Mouse (Mus musculus) neural tube, embryonic 12.5 days (tissue): ENCODE results near the gene Tle6. TPM values are rescaled to one million over a fixed set of nuclear protein-coding genes. Genes with fewer than 3 reads are reported as not detected.

Source experiments
- ATAC-seq: fragments of 200-750 bp; cut with Nextera tagmentation; 2 replicates; pipeline ENCODE4 v1.8.0; 2017; ENCODE audit warnings: low read depth, mild to moderate bottlenecking, moderate TSS enrichment, moderate library complexity; ENCODE audit not compliant: low FRiP score
- H3K27ac ChIP-seq: fragments of 300-500 bp; sonication (generic); 2 replicates; pipeline ENCODE4 v1.5.1; 2016
- H3K27me3 ChIP-seq: fragments of 300-500 bp; sonication (generic); replicated peaks from 2 replicates; pipeline ENCODE4 v1.6.1; 2016; ENCODE audit warnings: mild to moderate bottlenecking
- H3K36me3 ChIP-seq: fragments of 300-500 bp; sonication (generic); 2 replicates; pipeline ENCODE4 v1.6.1; 2016; ENCODE audit warnings: mild to moderate bottlenecking
- H3K4me1 ChIP-seq: fragments of 300-500 bp; sonication (generic); 2 replicates; pipeline ENCODE4 v1.6.1; 2016
- H3K4me2 ChIP-seq: fragments of 300-500 bp; sonication (generic); replicated peaks from 2 replicates; pipeline ENCODE4 v1.6.1; 2016; ENCODE audit warnings: mild to moderate bottlenecking
- H3K4me3 ChIP-seq: fragments of 300-500 bp; sonication (generic); 2 replicates; pipeline ENCODE4 v1.5.1; 2016
- H3K9ac ChIP-seq: fragments of 300-500 bp; sonication (generic); 2 replicates; pipeline ENCODE4 v1.6.1; 2016; ENCODE audit warnings: mild to moderate bottlenecking
- H3K9me3 ChIP-seq: fragments of 300-500 bp; sonication (generic); 2 replicates; pipeline ENCODE4 v1.6.1; 2016; ENCODE audit warnings: mild to moderate bottlenecking
- WGBS: fragments of 180-500 bp; shearing (Covaris S2); methylation state at CpG from one replicate; pipeline ENCODE4 v1.1.7; 2016; 5-methylcytosine and 5-hydroxymethylcytosine counted together
- polyA plus RNA-seq: library from polyadenylated mRNA; unstranded; fragments of >200 nt; fragmentation: Nextera tagmentation; extraction: Ambion mirVana; gene quantifications from 2 replicates; pipeline ENCODE4 v1.2.1, GENCODE M21; 2016

Gene Tle6
- polyA plus RNA-seq, 1 experiment from 2014 or later: 7.3 TPM

GRCm38 (mm10) chr10:81565257-81566228 lies 35.3 kb downstream of the Tle6 start:
- Histone ChIP-seq H3K9ac (no peak overlapping the region), H3K4me1 (peaks cover 57% of the 10 kb centered on the region), H3K36me3 (peaks cover 35% of the 10 kb centered on the region), H3K27me3 (peaks cover 40% of the 10 kb centered on the region), H3K4me2 (no peak overlapping the region), H3K4me3 (no peak overlapping the region; the same call in 1 of the 2 replicates), H3K9me3 (no peaks in the 10 kb centered on the region), H3K27ac (no peak overlapping the region)
- 38% methylated on average over 20 of the region's 20 CpGs for WGBS
- no peak for ATAC-seq

GRCm38 (mm10) chr10:81564734-81565133 lies 36.1 kb downstream of the Tle6 start:
- Histone ChIP-seq H3K9me3 (no peaks in the 10 kb centered on the region), H3K4me3 (no peak overlapping the region), H3K9ac (0 out of 2 replicates have a peak overlapping the region, but pooled peaks have one; percentile 35), H3K4me2 (no peak overlapping the region; the same call in 1 of the 2 replicates), H3K27me3 (peaks cover 40% of the 10 kb centered on the region), H3K4me1 (peaks cover 57% of the 10 kb centered on the region), H3K36me3 (peaks cover 35% of the 10 kb centered on the region), H3K27ac (no peak overlapping the region)
- no peak for ATAC-seq
- WGBS: 20% methylated on average over 10 of the region's 10 CpGs

- Histone ChIP-seq H3K4me1 (peaks cover 53% of the 10 kb centered on the region), H3K9ac (0 out of 2 replicates have a peak overlapping the region, but pooled peaks have one; percentile 35), H3K27me3 (peaks cover 40% of the 10 kb centered on the region), H3K9me3 (no peaks in the 10 kb centered on the region), H3K4me2 (peak overlapping the region; percentile 48), H3K36me3 (peaks cover 35% of the 10 kb centered on the region), H3K4me3 (peak overlapping the region; percentile 15; the same call in 1 of the 2 replicates), H3K27ac (no peak overlapping the region)
- no peak for ATAC-seq
- 6% methylated on average over 10 of the region's 10 CpGs for WGBS
Observed at GRCm38 (mm10) chr10:81564216-81564615, 36.7 kb downstream of the Tle6 start.

GRCm38 (mm10) chr10:81563481-81563880 lies 37.4 kb downstream of the Tle6 start:
- Histone ChIP-seq H3K9ac (no peak overlapping the region), H3K27me3 (peaks cover 40% of the 10 kb centered on the region), H3K4me3 (no peak overlapping the region), H3K4me1 (peaks cover 45% of the 10 kb centered on the region), H3K9me3 (no peaks in the 10 kb centered on the region), H3K4me2 (peak overlapping the region; percentile 48), H3K36me3 (peaks cover 35% of the 10 kb centered on the region), H3K27ac (no peak overlapping the region)
- ATAC-seq: no peak
- WGBS: 53% methylated on average over 6 of the region's 6 CpGs

- Histone ChIP-seq H3K9me3 (no peaks in the 10 kb centered on the region), H3K4me3 (no peak overlapping the region), H3K4me1 (peaks cover 42% of the 10 kb centered on the region), H3K27me3 (peaks cover 37% of the 10 kb centered on the region), H3K36me3 (peaks cover 35% of the 10 kb centered on the region), H3K9ac (no peak overlapping the region), H3K4me2 (peak overlapping the region; percentile 48; the same call in 1 of the 2 replicates), H3K27ac (no peak overlapping the region)
- ATAC-seq: no peak
- 82% methylated on average over 6 of the region's 6 CpGs for WGBS
Observed at GRCm38 (mm10) chr10:81562411-81562810, 38.5 kb downstream of the Tle6 start.

GRCm38 (mm10) chr10:81560719-81561459 lies 40.0 kb downstream of the Tle6 start:
- Histone ChIP-seq H3K9ac (peak overlapping the region; percentile 96), H3K27ac (no peak overlapping the region)
- ATAC-seq: no peak

GRCm38 (mm10) chr10:81559627-81560539 lies 41.0 kb downstream of the Tle6 start:
- no peaks in the 10 kb centered on the region for H3K9me3 ChIP-seq
- H3K4me2 ChIP-seq: peak overlapping the region; percentile 97
- peak overlapping the region; percentile 68 for H3K27ac ChIP-seq
- H3K4me1 ChIP-seq: peaks cover 42% of the 10 kb centered on the region
- peaks cover 13% of the 10 kb centered on the region; the same call in 1 of the 2 replicates for H3K27me3 ChIP-seq
- ATAC-seq: peak; percentile 54
- peak overlapping the region; percentile 85 for H3K4me3 ChIP-seq
- H3K36me3 ChIP-seq: peaks cover 19% of the 10 kb centered on the region
- H3K9ac ChIP-seq: peak overlapping the region; percentile 96
- 2% methylated on average over 28 of the region's 36 CpGs for WGBS

More at GRCm38 (mm10) chr10:81560719-81561459, 40.0 kb downstream of the Tle6 start:
- H3K36me3 ChIP-seq: peaks cover 29% of the 10 kb centered on the region
- peaks cover 42% of the 10 kb centered on the region for H3K4me1 ChIP-seq
- H3K4me3 ChIP-seq: peak overlapping the region; percentile 85
- 22% methylated on average over 16 of the region's 16 CpGs for WGBS
- H3K9me3 ChIP-seq: no peaks in the 10 kb centered on the region
- H3K27me3 ChIP-seq: peaks cover 22% of the 10 kb centered on the region
- peak overlapping the region; percentile 97 for H3K4me2 ChIP-seq

GRCm38 (mm10) chr10:81559163-81559626 lies 41.7 kb downstream of the Tle6 start, which contains the start of gene Aes:
Aes (plus strand) TSS chr10:81559488.
- no peaks in the 10 kb centered on the region for H3K9me3 ChIP-seq
- H3K27me3 ChIP-seq: peaks cover 6% of the 10 kb centered on the region; the same call in 1 of the 2 replicates
- H3K36me3 ChIP-seq: peaks cover 12% of the 10 kb centered on the region
- WGBS: 2% methylated on average over 14 of the region's 53 CpGs
- peaks cover 36% of the 10 kb centered on the region for H3K4me1 ChIP-seq
- peak within 1 kb of the TSS; percentile 85 for H3K4me3 ChIP-seq
- H3K9ac ChIP-seq: peak within 1 kb of the TSS; percentile 96
- peak within 1 kb of the TSS; percentile 97 for H3K4me2 ChIP-seq
- peak within 1 kb of the TSS; percentile 68 for H3K27ac ChIP-seq
- peak; percentile 59 for ATAC-seq

GRCm38 (mm10) chr10:81557491-81557890 lies 43.4 kb downstream of the Tle6 start:
- peaks cover 5% of the 10 kb centered on the region for H3K36me3 ChIP-seq
- 20% methylated on average over 1 of the region's 1 CpGs for WGBS

GRCm38 (mm10) chr10:81556282-81556681 lies 44.6 kb downstream of the Tle6 start:
- H3K9ac ChIP-seq: no peak overlapping the region
- no peaks in the 10 kb centered on the region for H3K9me3 ChIP-seq
- H3K4me1 ChIP-seq: peaks cover 16% of the 10 kb centered on the region
- H3K4me2 ChIP-seq: no peak overlapping the region
- H3K36me3 ChIP-seq: peaks cover 1% of the 10 kb centered on the region; the same call in 1 of the 2 replicates
- H3K27me3 ChIP-seq: no peaks in the 10 kb centered on the region
- no peak overlapping the region for H3K27ac ChIP-seq
- H3K4me3 ChIP-seq: no peak overlapping the region
- WGBS: 80% methylated on average over 3 of the region's 3 CpGs
- ATAC-seq: no peak

More at GRCm38 (mm10) chr10:81557491-81557890, 43.4 kb downstream of the Tle6 start:
- Histone ChIP-seq H3K9me3 (no peaks in the 10 kb centered on the region), H3K4me2 (no peak overlapping the region), H3K4me3 (no peak overlapping the region), H3K9ac (no peak overlapping the region), H3K27me3 (no peaks in the 10 kb centered on the region), H3K4me1 (peaks cover 19% of the 10 kb centered on the region), H3K27ac (no peak overlapping the region)
- ATAC-seq: no peak
